Mouse (Mus musculus) megakaryocyte-erythroid progenitor cell, adult 5 weeks (primary cell): Measurements from ENCODE around the gene Gm20715. TPM values are rescaled to one million over a fixed set of nuclear protein-coding genes. Genes with fewer than 3 reads are reported as not detected.

ENCODE experiments used
- polyA plus RNA-seq: library from polyadenylated mRNA; stranded (reverse); fragments of >175 nt; gene quantifications from 2 replicates; pipeline ENCODE4 v1.2.3, GENCODE M21; 2012

Gene Gm20715
- not detected in 2 replicates for polyA plus RNA-seq

DNA sequence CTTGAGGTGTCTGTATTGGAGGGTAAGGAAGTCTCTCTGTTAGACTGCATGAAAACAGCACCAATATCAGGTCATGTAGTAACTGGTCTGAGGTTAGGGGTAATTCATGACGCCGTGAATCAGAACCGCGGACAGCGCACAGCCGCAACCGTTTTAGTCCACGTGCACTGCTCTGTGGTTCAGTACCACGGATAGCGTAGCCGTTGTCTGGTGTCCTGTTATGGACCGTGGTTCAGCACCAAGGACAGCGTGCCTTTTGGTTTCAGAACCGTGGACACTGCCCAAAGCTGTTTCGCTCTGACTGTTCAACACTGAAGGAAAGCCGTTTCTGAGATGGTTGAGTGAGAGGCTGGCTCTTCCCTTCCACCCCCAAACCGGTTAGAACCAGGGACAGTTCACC is at the start of gene Gm20715:
Gm20715 (plus strand) TSS at position 235 of the 400 bp plus-strand sequence.

DNA sequence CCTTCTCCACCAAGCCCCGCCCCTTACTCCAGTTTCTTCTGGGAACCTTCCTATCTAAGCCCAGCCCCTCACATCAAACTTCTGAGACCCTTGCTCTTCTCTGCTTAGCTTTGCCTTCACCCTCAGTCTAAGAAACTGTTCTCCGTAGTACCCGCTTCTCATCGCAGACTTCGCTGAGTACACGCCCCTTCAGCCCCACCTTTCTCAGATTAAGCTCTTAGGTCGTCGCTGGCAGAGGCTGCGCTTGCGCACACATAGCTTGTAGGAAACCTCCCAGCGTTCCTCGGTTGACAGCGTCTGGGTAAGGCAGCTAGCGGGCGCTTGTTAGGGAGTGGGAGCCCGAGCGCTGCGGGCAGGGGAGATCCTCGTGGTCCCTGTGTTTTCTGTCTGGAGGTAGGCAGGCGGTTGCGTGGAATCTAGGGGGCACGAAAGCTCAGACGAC is 47.0 kb upstream of the Gm20715 start, which contains the start of gene Zfp78:
Zfp78 (plus strand) TSS at position 234 of the 442 bp plus-strand sequence.

DNA sequence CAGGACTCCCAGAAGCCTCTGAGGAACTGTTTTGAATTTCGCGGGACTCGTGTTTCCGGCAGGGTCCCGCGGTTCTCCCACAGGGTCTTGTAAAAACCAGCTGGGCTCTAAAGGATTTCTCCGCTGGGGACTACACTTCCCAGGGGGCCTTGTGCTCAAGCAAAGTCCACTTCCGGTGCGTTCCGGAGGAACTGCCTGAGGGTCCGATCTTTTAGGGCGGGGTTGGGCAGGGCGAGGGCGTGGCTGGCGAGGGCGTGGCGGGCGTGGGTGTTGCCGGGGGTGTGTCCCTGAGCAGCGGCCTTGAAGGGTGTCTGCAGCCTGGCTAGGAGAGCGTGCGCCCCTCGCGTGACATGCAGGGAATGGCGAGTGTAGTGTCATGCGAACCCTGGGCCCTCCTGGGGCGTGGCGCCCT is 27.0 kb upstream of the Gm20715 start, which contains the start of gene Zfp28:
Zfp28 (plus strand) TSS at position 252 of the 412 bp plus-strand sequence.

DNA sequence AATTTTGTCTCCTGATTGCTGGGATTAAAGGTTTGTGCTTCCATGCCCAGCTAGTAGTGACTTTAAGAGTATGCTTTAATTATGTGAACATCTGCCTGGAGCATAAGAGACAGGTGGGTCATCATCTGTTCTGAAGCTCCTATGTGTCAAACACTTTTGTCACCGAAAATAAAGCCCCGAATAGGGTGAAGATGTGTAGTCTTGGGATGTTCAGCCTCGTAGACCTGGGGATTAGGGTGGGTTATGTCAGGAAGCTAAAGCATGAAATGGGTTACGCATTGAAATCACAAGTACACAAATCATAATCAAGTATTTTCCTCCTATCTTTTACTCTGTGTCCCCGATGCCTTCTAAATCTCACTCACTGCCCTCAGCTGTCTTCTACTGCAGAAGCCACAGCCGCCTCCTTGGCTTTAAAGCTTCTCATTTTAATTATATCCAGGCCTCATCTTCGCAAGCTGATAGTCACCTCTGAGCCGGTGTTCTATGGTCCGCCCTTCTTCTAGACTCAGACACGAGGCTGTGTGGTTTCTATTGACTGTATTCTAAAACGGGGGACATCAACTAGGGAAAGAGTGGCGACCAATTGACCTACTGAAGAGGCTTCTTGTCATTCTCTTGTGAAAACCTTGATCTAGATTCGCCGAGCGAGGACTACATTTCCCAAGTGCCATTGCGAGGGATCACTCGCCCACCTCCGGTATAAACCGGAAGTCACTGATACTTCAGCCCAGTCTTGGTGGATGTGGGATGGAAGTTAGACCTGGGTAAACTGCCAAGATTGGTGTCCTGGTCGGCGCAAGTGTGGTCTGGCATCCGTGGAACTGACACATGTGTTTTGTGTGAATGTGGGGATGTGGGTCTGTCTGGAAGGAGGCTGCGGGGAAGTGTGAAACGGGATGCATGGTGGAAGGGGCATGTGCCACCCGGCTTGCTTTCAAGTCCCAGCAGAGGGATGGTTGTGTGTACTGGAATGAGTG is 11.8 kb upstream of the Gm20715 start, which contains the start of gene Smim17:
Smim17 (plus strand) TSS at position 720 of the 980 bp plus-strand sequence.

DNA sequence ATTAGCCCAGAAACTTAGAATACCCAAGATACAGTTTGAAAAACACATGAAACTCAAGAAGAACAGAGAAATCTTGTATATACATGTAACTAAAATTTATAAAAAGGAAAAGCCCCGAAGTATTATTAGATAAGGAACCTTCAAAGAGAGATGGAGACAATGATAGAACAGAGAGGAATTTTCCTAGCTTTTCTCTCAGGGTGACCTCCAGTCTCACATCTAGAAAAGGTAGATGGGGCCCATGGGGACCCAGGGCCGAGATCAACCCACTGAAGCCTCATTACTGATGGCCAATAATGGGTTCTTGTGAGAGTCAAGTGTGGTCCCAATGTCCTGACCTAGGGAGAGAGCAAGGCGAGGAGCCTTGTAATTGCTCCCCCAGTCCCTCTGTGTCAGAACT is 28.3 kb downstream of the Gm20715 start, which contains the start of gene Olfr1344:
Olfr1344 (plus strand) TSS at position 301 of the 400 bp plus-strand sequence.

DNA sequence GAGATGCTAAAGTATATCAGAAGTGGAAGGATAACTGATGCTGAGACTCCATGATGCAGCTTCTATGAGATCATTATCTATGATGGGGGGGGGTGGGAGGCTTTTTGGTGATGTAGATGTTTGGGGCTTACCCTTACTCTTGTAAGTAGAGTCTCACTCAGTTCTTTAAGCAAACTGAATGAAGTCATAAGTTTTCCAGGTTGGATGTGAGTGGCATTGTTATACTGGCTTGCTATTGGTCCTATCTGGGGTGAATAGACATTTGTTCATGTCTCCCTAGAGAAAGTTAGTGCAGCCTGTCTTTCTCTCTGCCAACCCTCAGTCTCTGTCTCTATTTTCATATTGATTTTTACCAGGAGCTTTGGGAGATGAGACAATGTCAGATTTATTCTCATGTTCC is 45.8 kb downstream of the Gm20715 start, which contains the start of gene Olfr1336:
Olfr1336 (plus strand) TSS at position 301 of the 400 bp plus-strand sequence.

DNA sequence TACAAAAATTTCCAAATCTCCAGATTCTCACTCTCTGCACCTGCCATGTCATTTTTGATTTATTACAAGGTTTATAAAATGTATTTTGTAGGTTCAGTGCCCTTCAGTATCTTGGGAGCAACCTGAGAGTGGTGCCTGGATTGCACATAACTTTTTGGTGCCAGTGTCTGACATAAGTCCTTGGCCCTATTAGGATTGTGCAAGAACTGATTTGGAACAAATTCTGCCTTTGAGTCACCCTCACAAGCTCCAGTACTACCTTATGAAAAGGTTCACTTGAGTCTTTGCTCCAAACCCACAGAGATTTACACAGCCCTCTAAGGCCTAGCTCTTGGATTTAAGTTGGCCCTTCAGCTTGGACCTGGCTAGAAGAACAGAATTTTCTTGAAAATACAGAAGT is 56.9 kb downstream of the Gm20715 start, which contains the start of gene Olfr1346:
Olfr1346 (plus strand) TSS at position 151 of the 400 bp plus-strand sequence.

DNA sequence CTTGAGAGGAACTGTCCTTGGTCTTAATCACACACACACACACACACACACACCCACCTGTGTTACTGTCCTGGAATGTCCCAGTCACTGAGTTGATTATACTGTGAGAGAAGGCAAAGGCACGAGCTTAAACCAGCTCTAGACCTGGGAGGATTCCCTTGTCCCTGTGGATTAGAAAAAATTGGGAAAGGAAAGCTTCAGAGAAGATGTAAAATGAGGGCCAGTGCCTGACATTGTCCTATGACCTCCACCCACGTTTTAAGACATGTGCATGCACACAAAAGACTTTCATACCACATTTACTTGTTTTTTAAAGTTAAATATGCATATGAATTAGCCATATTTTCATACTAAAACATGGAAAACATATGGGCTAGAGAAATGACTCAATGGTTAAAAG is 76.8 kb downstream of the Gm20715 start, which contains the start of gene Olfr5:
Olfr5 (minus strand) TSS at position 101 of the 400 bp plus-strand sequence.

Other genes starting within 250 kb of the Gm20715 start
- gene Zfp444, start 238.1 kb upstream of the Gm20715 start, polyA plus RNA-seq, result 41.9 and 44.8 TPM in 2 replicates
- gene Galp, start 213.2 kb upstream of the Gm20715 start, polyA plus RNA-seq, result not detected in 2 replicates
- gene Zscan5b, start 188.0 kb upstream of the Gm20715 start, polyA plus RNA-seq, result not detected in 2 replicates
- gene Epp13, start 157.6 kb upstream of the Gm20715 start, polyA plus RNA-seq, result not detected in 2 replicates
- gene Zfp667, start 123.7 kb upstream of the Gm20715 start, polyA plus RNA-seq, result 0.19 and 0.44 TPM in 2 replicates
- 1.9 and 2.0 TPM in 2 replicates for gene Zfp583, start 79.0 kb upstream of the Gm20715 start, polyA plus RNA-seq
- not detected in 2 replicates for gene Gm3854, start 66.5 kb upstream of the Gm20715 start, polyA plus RNA-seq
- 0.02 and 0.08 TPM in 2 replicates for gene Zfp78, start 47.0 kb upstream of the Gm20715 start, polyA plus RNA-seq
- 0.83 and 1.3 TPM in 2 replicates for gene Zfp28, start 27.0 kb upstream of the Gm20715 start, polyA plus RNA-seq
- gene Smim17, start 11.6 kb upstream of the Gm20715 start, polyA plus RNA-seq, result not detected in 2 replicates
- not detected in 2 replicates for gene Olfr1344, start 28.4 kb downstream of the Gm20715 start, polyA plus RNA-seq
- gene Olfr1336, start 45.9 kb downstream of the Gm20715 start, polyA plus RNA-seq, result 0.03 TPM in 1 of 2 replicates, not detected in the other
- not detected in 2 replicates for gene Olfr1346, start 56.8 kb downstream of the Gm20715 start, polyA plus RNA-seq
- not detected in 2 replicates for gene Olfr5, start 76.7 kb downstream of the Gm20715 start, polyA plus RNA-seq
- gene Olfr1347, start 89.5 kb downstream of the Gm20715 start, polyA plus RNA-seq, result not detected in 2 replicates
- not detected in 2 replicates for gene Olfr1348, start 98.5 kb downstream of the Gm20715 start, polyA plus RNA-seq
- gene Olfr1349, start 112.7 kb downstream of the Gm20715 start, polyA plus RNA-seq, result not detected in 2 replicates
- not detected in 2 replicates for gene Olfr1350, start 154.6 kb downstream of the Gm20715 start, polyA plus RNA-seq